Mouse (Mus musculus): ENCODE measurements around the gene Cideb.

Gene Cideb

GRCm38 (mm10) chr14:55721700-55722437, 36.4 kb downstream of the Cideb start, which contains the start of gene Rabggta:
TSS of gene Rabggta (minus strand) at chr14:55722263.
- DNase-seq (ENCODE audit: low spot score): peak; percentile 82

- DNase-seq (ENCODE audit: low spot score): no peak
These were observed 37.2 kb downstream of the Cideb start for GRCm38 (mm10) chr14:55721076-55721475.

DNA sequence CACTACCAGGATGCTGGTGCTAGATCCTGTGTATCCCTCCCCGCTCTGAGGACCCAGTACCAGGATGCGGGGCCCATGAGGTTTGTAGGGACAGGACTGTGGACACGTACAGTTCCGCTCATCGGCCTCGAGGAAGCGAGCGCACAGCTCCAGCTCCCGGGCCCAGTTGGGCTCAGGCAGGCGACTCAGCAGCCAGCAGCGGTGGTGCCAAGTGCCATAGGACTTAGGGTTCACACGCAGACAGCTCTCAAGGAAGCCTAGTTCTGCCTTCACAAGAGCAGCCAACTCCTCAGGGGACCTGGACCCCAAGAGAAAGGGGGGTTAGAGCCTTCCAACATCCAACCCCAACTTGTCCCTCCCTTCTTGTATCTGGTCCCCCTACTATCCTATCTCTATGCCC, 37.6 kb downstream of the Cideb start:
- DNase-seq (ENCODE audit: low spot score): no peak

GRCm38 (mm10) chr14:55719737-55720136, 38.5 kb downstream of the Cideb start:
- DNase-seq (ENCODE audit: low spot score): no peak

GRCm38 (mm10) chr14:55716884-55717283, 41.4 kb downstream of the Cideb start:
- DNase-seq (ENCODE audit: low spot score): no peak

GRCm38 (mm10) chr14:55716271-55716670, 42.0 kb downstream of the Cideb start:
- no peak for DNase-seq (ENCODE audit: low spot score)

DNA sequence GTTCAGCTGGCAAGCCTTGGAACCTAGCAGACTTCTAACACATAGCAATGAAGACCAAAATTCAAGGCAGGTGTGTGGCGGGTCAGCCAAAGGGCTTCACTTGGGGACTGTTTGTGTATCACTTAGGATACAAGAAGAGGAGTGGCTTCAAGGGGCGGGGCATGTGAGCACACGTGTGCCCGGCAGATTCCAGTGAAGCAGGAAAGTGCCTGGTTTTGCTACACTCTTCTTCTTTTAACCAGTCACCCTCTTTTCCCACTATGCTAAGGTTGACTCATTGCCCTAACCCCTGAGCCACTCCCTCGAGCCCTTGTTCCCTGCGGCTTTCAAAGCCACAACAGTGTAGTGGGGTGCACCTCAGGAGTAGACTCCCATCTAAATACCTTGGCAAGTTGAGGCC, 43.4 kb downstream of the Cideb start:
- DNase-seq (ENCODE audit: low spot score): no peak

DNA sequence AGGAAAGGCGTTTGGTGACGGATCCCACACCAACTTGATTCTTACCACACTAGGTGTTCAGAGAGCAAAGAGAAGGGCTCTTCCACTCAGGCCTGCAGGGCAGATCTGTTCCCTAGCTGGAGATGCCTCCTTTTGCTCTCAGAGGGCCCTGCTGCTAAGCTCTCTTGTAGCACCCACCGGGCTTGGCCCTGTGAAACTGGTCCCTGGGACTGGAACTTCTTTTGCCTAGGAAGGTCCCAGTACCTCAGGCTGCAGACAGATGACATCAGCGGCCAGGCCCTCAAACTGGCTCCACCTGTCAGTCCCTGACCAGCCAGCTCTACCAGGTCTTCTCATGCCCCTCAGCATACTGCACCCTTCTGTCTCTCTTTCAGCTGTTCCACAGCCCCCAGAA, 44.5 kb downstream of the Cideb start, which contains the start of gene Tgm1:
Gene Tgm1, minus strand, starts transcription at position 198 of the 394 bp plus-strand sequence.
- DNase-seq (ENCODE audit: low spot score): no peak

DNA sequence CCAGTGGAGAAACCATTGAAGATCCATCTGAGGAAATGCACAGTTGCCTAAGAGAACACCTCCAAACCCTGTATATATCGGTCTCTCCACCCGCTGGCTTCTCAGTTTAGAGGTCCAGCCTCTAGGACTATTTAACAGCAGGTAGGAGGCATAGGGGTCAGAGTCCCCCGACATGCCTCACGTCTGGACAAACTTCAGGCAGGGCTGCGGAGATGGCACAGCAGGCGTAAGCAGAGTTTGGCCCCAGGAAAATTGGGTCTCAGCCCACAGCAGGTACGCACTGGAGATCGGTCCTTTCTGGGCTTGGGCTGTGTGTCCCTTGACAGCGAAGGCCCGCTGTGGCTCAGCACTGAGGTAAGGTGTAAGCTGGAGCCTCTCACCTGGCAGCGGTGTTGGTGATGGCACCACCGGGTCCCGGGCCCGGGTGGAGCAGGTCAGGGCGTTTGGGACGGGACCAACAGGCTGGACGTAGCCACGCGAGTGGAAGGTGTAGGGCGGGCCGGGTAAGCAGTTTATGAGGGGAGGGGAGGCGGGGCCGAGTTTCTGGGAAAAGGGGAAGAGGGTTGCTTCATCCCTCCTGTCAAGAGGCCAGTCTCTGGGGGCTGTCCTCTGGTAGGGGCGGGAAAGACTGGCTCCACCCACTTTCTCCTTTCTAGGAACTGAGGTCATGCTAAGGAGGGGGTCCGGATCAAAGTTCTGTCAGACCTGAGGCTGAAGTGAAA, 45.1 kb downstream of the Cideb start:
- DNase-seq (ENCODE audit: low spot score): no peak

DNA sequence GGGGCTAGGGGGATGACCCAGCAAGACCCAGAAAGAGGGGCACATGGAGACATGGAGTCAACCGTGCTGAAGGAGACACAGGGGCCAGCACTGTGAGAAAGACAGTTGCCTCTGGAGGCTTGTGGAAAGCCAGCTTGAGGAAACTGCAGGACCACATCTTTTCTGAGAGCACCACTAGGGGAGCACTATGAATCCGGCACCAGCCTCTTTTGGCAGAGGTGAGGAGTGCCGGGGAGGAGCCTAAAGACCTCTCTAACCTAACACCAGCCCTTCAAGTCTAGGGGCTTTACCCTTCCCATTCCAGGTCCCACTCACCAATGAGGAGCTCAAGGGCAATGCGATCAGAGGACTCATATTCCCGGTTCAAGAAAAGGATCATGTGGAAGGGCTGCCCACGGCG, 46.5 kb downstream of the Cideb start:
- no peak for DNase-seq (ENCODE audit: low spot score)

DNA sequence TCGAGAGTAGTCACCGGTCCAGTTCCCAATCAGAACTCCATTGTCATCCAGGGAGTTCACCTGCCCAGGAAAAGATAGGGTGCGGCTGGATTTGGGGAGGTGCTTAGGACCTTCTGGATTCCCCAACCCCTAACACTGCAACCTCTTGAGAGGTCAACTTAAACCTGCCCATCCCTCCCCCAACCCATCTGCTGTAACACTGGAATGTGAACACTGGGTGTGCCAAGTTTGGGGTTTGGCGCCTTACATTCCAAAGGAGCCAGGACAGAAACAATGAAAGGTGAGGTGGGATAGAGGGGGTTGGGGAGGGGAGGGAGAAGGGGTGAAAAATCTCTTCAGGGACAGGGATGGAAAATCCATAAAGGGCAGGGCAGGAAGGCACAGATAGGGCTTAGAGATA, 48.7 kb downstream of the Cideb start:
- DNase-seq (ENCODE audit: low spot score): no peak

- no peak for DNase-seq (ENCODE audit: low spot score)
These were observed 50.9 kb downstream of the Cideb start for GRCm38 (mm10) chr14:55707397-55707796.

DNA sequence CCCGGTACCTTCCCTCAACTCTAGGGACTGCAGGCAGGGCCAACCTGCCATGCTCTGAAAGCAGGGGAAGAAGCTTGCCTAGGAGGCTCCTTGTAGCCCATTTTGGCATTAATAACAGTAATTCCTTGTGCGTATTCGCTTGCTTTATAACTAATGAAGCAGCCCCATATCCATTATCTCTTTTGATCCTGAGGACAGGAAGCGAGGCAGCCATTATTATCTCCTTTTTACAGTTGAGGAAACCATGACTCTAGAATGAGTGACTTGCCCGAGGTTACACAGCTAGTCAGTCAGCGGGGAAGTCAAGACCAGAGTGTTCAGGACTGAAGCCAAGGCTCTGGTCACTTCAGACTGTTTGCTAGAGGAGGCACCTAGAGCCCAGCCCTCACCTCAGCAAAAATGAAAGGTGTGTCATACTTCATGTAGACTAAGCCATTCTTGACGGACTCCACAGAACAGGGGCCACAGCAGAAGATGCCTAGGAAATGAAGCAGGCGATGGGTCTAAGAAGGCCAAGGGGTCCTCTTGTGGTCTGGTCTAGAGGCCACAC, 52.1 kb downstream of the Cideb start:
- no peak for DNase-seq (ENCODE audit: low spot score)
